Mouse (Mus musculus) cerebellum, adult (tissue): ENCODE results near the gene Anpep.

ENCODE experiments used
- ATAC-seq: cut with Nextera tagmentation; 2 replicates; pipeline ENCODE4 v1.9.2; 2017; ENCODE audit warnings: mild to moderate bottlenecking, moderate library complexity, mixed read lengths; ENCODE audit not compliant: insufficient number of reproducible peaks, low FRiP score, low TSS enrichment

Anpep gene

DNA sequence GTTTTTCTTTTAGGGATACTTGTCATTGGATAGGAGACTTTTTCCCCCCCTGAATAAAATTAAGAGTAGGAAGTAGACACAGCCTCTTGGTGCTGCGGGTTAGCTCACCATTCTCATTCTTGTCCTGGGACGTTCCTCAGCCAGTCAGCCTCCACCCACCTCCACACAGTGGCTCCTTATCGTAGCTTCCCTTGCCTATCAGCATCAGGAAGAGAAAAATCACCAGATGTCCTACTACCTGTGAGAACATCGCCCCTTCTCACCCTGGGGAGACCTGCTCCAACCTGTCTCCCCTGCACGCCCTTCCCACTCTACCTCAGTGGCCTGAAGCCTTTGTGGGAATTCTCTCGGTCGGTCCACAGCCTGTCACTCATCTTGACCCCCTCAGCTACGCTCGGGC is at the start of gene Anpep:
Gene Anpep (minus strand): TSS at position 249 of the 400 bp plus-strand sequence.
- ATAC-seq, result no peak

DNA sequence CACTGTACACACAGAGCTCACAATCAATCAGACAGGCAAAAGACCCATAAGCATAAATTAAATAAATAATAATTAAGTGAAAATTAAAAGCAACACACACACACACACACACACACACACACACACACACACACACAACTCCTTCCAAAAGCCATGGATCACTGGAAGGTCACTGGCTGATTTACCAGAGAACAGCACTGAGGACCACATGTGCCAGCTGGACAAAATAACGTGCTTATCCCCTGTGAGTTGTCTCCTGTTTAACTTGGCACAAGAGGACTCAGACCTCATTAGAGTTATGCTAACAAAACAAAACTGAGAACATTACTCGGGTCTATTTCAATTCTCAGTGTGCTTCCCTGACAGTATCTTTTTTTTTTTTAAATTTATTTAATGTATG is 46.5 kb upstream of the Anpep start:
- ATAC-seq, result no peak

DNA sequence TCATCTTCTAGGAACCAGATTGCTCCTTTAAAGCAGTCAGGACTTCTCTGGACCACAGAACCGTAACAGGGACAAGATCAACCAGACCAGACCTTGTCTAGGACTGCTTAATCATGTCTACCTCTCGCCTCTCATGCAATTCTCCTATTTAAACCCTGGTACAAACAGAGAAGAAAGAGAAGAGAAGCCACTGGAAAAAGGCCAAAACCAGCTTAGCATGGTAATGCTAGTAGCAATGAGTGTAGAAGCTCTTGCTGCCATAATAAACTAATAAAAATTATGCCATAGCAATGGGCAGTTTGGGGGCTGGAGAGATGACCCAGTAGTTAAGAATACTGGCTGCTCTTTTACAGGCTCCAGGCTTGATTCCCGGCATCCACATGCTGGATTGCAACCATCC is 46.1 kb upstream of the Anpep start:
- ATAC-seq, result no peak

DNA sequence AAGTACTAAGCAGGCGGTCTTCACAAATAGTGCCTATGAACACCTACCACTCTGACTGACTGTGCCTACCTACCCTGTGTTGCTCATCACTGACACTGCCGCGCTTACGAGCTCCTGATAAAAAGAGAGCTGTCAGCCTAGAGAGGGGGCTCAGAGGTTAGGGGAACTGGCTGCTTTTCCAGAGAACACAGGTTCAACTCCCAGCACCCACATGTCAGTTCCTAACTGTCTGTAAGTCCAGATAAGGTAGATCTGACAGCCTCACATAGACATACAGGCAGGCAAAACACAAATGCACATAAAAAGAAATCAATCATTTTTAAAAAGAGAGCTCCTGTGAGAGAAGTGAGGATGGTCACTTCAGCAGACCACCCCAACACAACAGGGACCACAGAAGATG is 44.3 kb upstream of the Anpep start:
- ATAC-seq, result no peak

DNA sequence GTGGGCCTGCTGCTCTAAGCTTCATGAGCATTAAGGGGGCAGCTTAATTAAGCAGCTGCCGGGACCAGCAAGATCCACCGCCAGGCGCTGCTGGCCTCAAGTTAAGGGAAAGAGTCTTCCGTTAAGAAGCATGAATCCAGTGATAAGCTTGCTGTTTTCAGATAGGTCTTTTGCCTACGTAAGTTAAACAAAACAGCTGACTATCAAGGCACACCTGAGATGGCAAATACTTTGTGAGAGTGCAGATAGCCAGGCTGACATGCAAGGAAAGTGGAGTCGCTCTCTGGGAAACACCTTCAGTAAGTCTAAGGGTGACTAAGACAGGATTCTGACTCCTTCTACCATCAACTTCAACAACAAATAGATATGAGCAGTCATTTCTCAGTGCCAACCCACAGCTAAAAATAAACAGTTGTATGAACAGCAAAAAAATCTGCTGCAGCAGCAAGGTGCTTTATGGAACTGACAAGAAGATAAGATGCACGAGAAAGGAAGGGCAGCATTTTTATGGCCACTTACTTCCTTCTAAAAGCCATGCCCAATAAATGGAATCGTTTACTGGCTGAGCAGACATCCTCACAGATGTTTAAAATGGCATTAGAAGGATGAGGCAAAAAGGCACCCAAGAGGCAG is 42.4 kb upstream of the Anpep start:
- no peak for ATAC-seq

DNA sequence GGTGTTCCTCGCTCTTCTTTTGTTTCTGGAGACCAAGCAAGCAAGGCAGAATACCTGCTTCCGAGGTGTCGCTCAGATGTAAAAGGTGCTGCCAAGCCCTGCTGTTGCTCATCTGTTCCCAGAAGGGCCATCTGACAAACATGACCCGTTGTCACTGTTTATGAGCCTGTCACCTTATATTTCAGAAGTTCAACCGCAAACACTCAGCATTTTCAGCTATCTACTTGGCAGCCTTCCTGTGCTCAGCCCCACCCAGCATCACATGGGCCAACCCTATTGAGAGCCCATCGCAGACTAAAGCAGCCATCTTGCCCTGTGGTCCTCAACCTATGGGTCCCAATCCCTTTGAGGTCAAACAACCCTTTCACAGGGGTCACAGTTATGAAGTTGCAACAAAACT is 39.9 kb upstream of the Anpep start:
- ATAC-seq, result no peak

DNA sequence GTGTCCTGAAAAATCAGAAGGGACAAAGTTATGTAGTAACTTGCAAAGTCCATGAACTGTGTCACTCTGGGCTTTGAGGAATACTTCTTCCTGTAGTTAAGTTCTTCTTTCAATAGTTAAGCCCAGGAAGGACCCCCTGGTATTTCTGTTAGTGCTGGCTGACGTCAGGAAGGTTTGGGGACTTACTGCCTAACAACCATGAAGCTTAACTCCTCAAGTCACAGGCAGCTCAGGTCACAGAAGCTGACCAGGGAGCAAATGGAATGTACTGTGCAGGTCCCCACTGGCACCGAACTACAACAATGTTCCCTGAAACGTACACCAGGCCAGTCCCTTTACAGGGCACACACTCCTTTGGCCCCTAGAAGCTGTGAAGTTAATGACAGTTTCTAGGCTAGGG is 34.4 kb upstream of the Anpep start:
- no peak for ATAC-seq

DNA sequence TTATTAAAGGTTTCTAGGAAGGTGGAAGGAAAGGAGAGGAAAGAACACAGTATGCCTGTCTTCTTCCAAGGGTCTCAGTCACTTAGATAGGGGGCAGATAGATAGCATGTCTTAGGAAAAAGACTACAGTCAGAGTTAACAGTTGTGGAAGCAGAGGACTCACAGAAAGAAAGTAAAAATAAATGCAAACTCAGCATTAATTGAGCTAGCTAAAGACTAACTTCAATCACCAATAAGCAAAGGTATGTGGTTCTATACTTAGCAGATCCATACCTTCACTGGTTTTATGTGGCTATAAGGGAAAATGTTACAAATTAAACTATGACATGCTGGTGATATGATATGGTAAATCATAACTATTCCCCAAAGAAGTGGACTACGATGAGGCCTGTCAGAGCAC is 33.9 kb upstream of the Anpep start:
- ATAC-seq, result no peak

DNA sequence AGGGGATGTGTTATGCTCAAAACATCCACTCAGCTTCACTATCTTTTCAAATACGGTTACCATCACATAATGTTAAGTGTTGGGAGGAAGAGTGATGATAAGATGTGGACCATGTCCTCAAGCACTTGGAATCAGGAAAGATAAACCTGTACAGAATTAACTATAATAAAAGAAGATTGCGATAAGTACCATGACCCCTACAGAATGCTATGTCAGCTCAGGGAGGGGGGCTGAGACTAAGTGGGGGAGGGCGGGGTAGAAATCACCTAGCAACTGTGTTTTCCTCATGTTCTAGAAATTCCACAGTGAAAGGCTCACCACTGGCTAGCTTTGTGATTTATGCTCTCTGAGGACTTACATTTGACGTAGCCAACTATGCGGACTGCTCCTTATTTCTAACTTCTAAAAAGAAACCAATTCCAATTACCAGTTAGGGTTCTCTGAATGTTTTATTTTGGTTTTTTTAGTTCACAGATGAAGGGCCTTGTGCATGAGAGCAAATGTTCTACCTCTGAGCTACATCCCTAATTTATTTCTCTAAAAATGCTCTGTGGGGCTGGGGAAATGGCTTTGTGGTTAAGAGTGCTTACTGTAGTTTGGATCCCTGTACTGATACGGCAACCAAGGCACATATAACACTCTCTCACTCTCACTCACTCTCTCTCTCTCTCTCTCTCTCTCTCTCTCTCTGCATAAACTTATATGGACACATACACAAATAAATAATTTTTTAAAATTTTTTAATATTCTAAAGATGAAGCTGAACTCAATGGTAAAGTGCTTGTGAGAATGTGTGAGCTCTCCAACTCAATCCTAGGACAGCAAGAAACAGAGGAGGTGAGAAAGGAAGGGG is 31.9 kb upstream of the Anpep start:
- ATAC-seq, result no peak

DNA sequence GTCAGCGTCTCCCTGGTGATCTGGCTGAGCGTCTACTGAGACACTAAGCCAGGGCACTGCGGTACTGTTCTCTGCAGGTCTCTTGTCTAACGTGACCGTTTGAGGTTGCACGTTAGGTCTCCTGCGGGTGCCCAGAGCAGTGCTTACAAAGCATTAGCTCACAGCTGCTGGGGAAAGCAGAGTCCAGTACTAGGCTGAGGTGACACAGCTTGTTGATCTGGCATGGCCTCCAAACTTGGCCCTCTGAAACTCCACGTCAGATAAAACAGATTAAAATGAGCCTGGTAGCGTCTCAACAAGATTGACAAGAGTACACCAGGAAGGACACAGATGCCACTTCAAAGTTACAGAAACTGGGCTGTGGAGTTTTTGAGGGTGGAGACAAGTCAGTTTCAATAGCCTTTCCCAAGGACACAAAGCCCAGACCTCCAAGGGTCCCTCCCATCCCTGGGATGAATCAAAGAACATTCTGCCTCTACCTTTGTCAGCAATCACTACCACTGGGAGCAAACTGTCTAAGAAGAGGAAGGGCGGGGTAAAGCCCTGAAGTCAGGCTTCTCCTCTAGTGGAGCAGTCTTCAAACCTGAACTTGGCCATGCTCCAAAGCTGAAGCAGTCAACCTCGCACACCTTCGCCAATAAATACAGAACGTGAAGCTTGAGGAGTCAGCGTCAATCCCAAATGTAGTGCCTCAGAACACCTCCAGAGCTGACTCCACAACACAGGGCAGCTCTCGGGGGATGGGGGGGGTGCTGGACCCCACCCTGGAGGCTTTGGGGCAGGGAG is 29.8 kb upstream of the Anpep start:
- no peak for ATAC-seq

DNA sequence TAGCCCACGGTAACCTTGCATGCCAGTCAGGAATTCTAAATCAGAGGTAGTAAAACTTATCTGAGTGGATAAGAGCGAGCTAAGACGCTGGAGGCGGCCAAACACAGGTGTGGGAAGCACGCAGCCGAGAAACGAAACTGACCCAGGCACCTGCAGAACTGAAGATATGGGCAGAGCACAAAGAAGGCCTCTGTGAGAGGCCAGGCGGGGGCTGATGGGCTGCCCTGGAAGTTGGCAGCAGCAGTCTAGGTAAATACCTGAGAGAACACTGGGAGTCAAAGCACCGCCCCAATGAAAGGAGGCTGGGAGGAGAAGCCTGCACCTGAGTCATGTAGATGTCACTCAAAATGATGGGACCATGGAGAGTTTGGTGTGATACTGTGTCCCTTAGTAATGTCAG is 27.7 kb upstream of the Anpep start:
- ATAC-seq, result no peak

DNA sequence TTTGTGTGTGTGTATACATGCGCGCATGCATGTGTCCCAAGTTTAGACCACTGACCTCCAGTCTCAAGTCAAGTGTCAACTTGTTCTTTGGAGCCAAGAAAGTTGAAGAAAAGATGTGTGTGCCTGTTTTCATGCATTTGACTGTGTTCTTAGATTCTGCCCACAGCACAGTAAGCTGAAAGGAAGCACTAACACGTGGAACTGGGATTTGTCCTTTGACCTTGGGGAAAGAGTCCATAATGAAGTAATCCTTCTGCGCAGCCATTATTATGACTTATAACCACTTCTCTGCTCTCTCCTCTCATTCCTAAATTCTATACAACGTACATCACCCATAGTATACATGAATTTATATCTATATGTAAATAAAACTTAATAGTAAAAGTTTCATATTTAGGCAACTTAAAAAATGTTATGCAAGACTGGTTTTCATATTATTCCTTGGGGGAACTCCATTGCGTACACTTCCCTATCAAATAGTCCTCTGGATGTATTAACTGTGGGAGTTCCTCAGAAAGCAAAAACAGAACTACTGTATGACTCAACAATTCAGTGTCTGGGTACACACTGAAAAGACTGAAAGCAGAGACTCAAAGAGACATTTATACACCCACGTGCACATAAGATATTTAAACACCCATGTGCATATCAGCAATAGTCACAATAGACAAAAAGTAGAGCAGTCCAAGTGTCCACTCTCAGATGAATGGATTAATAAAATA is 22.9 kb upstream of the Anpep start:
- no peak for ATAC-seq

DNA sequence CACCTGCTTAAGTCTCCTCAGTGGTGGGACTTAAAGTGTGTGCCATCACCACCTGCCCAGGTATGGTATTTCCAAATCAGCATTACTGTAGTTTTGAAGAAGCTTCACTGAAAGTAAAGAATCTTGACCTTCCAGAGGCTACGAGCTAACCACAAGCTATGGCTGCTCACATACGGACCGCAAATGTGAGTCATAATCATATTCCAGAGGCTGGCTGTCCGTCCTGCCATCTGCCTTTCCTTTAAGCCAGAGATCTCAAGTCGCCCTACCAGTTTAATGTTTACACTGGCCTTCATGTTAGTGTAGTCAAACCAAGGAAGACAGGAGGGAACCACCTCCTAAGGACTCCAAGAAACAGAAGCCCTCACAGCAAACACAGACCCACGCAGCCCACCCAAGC is 21.0 kb upstream of the Anpep start:
- no peak for ATAC-seq

DNA sequence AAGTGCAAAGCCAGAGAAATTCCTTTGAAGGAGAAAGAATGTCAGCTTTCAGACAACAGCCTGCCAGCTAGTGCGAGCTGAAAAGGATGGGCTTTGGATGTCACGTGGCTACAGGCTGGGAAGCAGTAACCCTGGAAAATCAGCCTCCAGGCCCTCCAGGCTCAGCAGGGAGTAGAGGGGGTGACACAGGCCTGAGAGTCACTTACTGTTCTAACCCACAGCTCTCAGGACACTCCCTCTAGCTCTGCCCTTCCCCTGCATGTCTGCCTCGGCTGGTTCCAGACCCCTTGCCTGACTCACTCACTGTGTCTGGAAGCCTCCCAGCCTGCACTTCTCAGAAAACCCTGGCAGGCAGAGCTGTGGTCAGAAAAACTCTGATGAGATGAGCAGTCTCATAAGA is 20.1 kb upstream of the Anpep start:
- no peak for ATAC-seq

DNA sequence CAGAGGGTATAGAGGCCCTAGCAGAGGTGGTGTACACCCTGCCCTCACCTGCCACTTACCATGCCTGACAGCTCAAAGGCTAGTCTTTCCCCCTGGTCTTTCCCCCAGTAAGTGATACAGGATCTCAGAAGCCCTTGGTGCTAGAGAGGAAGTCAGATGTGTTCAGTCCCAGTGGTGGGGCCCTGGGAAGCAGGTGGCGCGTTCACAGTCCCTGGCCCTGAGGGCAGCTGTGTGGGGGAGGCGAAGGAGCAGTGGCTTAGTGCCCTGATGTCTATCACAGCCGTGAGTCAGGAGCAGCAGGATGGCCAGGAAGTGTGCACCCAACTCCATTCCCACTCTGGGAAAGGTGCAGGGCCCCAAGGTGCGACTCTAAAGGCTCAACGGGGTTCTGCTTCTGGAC is 19.2 kb upstream of the Anpep start:
- no peak for ATAC-seq

DNA sequence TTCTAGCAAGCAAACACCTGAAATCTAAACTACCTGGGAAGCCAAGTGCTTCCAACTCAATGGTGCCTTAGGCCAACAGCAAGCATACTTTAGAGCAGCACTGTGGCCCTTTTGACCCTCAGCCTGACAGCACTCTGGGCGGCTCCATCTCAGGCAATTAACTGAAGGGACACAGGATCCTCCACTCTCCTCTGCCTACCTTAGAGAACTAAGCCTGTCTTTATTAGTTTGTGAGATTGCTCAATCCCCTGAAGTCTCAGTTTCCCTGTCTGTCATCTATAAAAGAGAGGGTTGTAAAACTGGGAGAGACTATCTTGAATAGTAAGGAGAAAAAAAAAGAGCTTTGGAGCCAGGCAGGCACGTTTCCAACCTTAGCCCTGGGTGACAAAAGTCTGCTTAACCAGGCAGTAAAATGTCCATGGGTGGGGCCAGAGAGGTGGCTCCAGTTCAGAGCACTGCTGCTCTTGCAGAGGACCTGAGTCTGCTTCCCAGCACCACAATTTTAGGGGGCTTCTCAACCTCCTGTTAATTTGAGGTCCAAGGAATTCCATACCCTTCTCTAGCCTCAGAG is 17.7 kb upstream of the Anpep start:
- no peak for ATAC-seq

DNA sequence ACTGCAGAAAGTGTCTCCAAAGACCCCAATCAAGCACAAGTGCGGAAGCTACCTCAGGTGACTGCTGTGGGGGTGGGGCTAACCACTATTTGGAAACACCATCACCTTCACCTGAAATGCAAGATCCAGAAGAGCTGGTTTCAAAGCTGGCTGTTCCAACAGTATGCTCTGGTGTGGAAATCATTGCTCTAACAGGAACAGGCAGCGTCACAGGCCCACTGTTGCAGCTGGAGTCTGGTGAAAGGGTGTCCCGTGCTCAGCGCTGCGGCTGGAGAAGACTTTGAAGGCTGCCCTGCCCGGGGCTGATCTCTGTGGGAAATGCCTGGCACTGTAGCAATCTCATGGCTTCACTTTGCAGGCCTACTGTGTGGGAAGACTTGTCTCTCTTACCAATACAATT is 12.5 kb upstream of the Anpep start:
- ATAC-seq, result no peak

DNA sequence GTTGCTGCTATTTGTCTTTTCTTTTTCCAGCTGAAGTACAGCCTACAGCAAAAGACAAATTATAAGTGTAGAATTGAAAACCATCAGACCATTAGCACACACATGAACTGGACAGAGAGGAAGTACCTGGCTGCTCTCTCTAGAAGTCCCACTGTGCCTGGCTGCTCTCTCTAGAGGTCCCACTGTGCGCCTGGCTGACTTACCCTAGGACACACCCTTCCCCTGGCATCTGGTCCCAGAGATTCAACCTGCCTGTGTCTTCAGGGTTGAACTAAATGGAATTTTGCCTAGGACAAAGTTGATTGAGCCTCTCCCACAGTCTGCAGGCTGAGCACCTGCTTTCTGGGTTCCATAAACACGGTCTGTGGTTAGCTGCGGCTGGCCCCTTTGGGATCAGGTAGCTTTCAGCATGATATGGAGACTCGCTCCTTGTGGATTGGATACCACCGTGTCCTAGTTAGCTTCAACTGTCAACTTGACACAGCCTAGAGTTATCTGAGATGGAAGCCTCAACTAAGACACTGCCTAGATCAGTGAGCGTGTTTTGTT is 11.0 kb upstream of the Anpep start:
- no peak for ATAC-seq

DNA sequence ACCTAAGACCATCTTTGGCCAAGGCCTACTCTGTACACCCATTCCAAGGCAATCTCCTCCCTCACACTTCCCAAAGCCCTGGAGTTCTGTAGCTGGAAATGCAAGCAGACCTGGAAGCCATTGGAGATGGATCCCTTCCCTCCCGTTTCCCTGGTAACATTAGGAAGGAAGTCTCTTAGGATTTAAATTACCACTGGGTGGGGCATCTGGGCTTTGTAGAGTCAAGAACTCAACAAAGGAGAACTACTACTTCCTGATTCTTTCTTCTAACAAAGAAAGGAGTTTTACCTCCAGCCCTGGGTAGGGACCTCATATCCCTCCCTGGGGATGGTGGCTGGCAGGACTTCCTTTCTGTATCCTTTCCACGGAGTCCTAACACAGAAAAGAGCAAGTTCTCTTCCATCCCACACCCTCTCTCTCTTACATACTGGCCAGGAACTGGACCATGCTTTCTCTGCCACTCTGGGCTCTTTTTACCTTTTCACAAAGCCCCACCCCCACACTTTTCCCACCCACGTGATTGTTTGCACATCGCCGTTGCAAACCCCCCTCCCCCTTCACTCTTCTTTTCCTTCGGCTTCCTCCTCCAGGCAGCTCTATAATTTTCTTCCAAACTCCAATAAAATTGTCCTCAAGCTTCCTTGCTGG is 8.3 kb upstream of the Anpep start:
- no peak for ATAC-seq

DNA sequence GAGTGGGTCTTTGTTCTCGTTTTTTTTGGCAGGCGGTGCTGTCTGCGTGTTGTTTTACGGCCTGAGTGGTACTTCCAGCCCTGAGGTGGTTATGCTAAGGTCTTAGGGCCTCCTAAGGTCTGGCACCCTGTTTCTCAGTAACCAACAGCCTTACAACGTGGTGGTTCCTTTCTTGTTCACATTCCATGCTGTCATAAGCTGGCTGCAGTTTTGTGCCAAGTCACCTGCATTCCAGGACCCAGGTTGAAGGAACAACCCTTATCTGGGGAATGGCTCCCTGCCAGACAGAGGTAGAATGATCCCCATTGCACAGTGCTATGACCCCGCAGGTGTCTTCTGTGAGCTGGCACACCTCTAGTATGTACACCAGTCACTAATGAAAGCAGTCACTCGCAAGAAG is 7.6 kb upstream of the Anpep start:
- no peak for ATAC-seq
